Mouse (Mus musculus) testis, adult 10 weeks (tissue): ENCODE measurements around the gene Zbtb45. TPM values are rescaled to one million over a fixed set of nuclear protein-coding genes. Genes with fewer than 3 reads are reported as not detected.

Experiments used
- polyA plus RNA-seq: library from polyadenylated mRNA; stranded (reverse); fragments of 350-450 nt; fragmentation: Illumina TruSeq; extraction: RNeasy Lipid Tissue Mini Kit (QIAGEN cat#74804); gene quantifications from one replicate; pipeline ENCODE4 v1.2.3, GENCODE M21; 2014; ENCODE audit warnings: low read depth, low replicate concordance

Gene Zbtb45
- polyA plus RNA-seq, result 0.31 TPM

GRCm38 (mm10) chr7:13010005-13010908, at the start of gene Zbtb45:
Gene Zbtb45 (minus strand): TSS chr7:13010034.

GRCm38 (mm10) chr7:13054287-13055010, 44.6 kb upstream of the Zbtb45 start, which contains the start of gene Mzf1:
Gene Mzf1 (minus strand): TSS chr7:13054764.

GRCm38 (mm10) chr7:13037901-13038555, 28.2 kb upstream of the Zbtb45 start, which contains the start of gene Ube2m:
Gene Ube2m (minus strand): TSS chr7:13038275.

GRCm38 (mm10) chr7:13034148-13034977, 24.5 kb upstream of the Zbtb45 start, which contains the start of gene Chmp2a:
Gene Chmp2a (minus strand): TSS chr7:13034807.

DNA sequence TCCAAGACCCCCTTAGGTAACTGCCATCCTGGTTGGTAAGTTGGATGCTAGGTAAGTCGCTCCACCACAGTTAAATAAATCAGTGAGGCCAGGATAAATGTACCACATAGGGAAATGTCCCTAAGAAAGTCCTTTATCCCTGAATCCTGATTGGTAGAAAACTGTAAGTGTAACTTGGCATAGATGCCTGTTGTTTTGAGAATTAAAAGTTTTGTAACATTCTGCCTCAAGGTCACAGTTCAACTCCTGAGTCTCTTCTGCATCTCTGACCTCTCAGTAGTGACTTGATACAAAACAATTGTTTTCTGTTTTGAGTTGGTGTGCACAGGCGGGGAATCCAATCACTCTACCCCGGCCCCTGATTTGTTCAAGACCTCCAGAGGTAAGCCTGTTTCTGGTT, 11.0 kb downstream of the Zbtb45 start, which contains the start of gene Trim28:
Gene Trim28 (plus strand): TSS at position 264 of the 400 bp plus-strand sequence.

GRCm38 (mm10) chr7:12998053-12998452, 11.8 kb downstream of the Zbtb45 start, which contains the start of gene Slc27a5:
Gene Slc27a5 (minus strand): TSS chr7:12998192.

DNA sequence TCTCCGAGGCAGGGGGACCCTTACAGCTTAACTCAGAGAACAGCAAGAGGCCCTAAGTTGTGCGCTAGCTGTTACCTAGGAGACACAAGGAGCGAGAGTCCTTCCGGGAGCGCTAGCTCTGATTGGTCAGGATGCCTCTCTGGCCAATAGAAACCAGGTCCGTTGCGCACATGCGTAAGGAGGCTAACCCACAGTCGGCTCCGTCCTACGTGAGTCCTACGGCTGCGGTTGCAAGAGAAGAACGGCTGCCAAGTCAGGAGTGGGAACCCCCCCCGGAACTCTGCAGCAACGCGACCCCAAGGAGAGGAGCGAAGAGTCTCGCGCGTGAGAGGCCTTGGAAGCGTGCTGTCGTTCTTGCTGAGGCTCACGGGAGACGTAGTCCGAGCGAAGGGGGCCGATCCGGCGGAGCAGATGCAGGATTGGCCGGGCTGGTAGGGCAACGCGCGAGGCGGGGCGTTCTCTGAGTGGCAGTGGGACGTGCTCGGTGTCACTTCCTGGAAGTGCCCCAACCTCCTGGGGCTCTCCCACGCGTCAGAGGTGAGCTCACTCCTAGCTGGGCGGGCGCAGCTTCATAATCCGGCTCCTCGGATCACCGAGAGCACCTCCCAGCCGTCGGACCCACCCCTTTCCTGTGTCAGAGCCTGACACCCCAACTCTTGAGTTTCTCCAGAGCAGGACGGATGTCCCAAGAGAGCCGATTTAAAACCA, 32.0 kb downstream of the Zbtb45 start, which contains the start of gene Zfp446:
Gene Zfp446 (plus strand): TSS at position 167 of the 708 bp plus-strand sequence.

DNA sequence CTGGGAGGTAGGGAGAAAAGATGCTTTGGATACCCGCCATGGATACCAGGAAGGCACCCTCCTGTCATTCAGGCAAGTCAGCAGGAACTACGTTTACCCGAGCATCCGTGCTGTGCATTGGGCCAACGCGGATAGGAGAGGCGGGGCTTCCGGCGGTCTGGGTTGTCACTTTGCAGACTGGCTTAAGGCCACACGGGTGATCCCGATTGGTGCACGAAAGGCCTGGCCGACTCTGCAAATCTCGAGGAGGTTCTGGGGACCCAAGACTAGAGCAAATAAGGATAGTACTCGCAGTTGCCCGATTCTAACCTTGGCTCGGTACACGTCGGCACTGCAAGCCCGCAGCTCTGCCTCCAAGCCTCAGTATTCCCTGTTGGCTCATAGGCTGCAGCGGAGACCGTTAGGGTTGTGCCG, 44.1 kb downstream of the Zbtb45 start, which contains the start of gene Zfp324:
Gene Zfp324 (plus strand): TSS at position 161 of the 414 bp plus-strand sequence.

Other genes starting within 250 kb of the Zbtb45 start
- 12.1 TPM for gene Zscan18, start 206.4 kb downstream of the Zbtb45 start, polyA plus RNA-seq
- 34.9 TPM for gene Zfp329, start 191.2 kb downstream of the Zbtb45 start, polyA plus RNA-seq
- gene Zfp110, start 175.3 kb downstream of the Zbtb45 start, polyA plus RNA-seq, result 179 TPM
- 16.0 TPM for gene Zfp128, start 128.9 kb downstream of the Zbtb45 start, polyA plus RNA-seq
- gene Zscan22, start 112.2 kb downstream of the Zbtb45 start, polyA plus RNA-seq, result 13.5 TPM
- 10.1 TPM for gene Rps5, start 87.7 kb downstream of the Zbtb45 start, polyA plus RNA-seq
- 0.15 TPM for gene Rnf225, start 82.6 kb downstream of the Zbtb45 start, polyA plus RNA-seq
- gene Zfp324, start 44.2 kb downstream of the Zbtb45 start, polyA plus RNA-seq, result 0.43 TPM
- 5.4 TPM for gene Zfp446, start 32.2 kb downstream of the Zbtb45 start, polyA plus RNA-seq
- not detected for gene Slc27a5, start 11.8 kb downstream of the Zbtb45 start, polyA plus RNA-seq
- gene Trim28, start 10.9 kb downstream of the Zbtb45 start, polyA plus RNA-seq, result 84.5 TPM
- gene Chmp2a, start 24.8 kb upstream of the Zbtb45 start, polyA plus RNA-seq, result 93.6 TPM
- 123 TPM for gene Ube2m, start 28.2 kb upstream of the Zbtb45 start, polyA plus RNA-seq
- 2.5 TPM for gene Mzf1, start 44.7 kb upstream of the Zbtb45 start, polyA plus RNA-seq
- gene Vmn1r85, start 85.1 kb upstream of the Zbtb45 start, polyA plus RNA-seq, result not detected
- not detected for gene Vmn1r86, start 109.9 kb upstream of the Zbtb45 start, polyA plus RNA-seq
- gene Vmn1r87, start 130.1 kb upstream of the Zbtb45 start, polyA plus RNA-seq, result not detected
- 0.20 TPM for gene Vmn1r88, start 149.5 kb upstream of the Zbtb45 start, polyA plus RNA-seq
- not detected for gene Vmn1r89, start 203.0 kb upstream of the Zbtb45 start, polyA plus RNA-seq